Mouse (Mus musculus) cortical plate, adult 2 months (tissue): ENCODE measurements at regions not wholly inside any gene's neighbourhood (a gene's known extent, or its start where the extent isn't known, plus 50 kb on each side); places are given as distances from the start of the nearest gene placed in this dataset.

ENCODE experiments used
- CTCF ChIP-seq: fragments of 200-500 bp; IDR thresholded peaks from 2 replicates; pipeline ENCODE4 v1.5.1; 2011; ENCODE audit warnings: mild to moderate bottlenecking, control low read depth, low read length; ENCODE audit not compliant: insufficient read depth; ENCODE audit errors: extremely low read depth
- POLR2A ChIP-seq: fragments of 200-500 bp; IDR thresholded peaks from 2 replicates; pipeline ENCODE4 v1.6.1; 2011; ENCODE audit warnings: mild to moderate bottlenecking, low read length, control low read depth; ENCODE audit not compliant: insufficient read depth; ENCODE audit errors: extremely low read depth

DNA sequence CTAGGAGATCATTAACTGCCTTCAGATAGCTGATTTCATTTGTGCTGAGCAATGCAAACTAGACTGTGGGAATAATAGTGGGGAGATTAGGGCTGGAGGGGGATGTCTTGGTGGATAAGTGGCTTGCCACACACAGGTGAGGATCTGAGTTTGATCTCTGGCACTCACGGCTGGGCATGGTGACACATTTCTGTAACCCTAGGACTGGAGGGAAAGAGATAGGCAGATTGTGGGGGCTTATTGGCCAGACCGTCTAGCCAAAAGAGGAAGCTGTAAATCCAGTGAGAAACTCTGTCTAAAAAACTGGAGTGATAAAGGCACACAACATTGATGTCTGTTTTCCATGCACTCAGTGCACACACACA is 420.2 kb downstream of the Prdm2 start:
- TF ChIP-seq POLR2A (no peak), CTCF (no peak)
